Mouse (Mus musculus) neural tube, embryonic 11.5 days (tissue): Measurements from ENCODE around the gene Spert. TPM values are rescaled to one million over a fixed set of nuclear protein-coding genes. Genes with fewer than 3 reads are reported as not detected.

Experiments
- ATAC-seq: fragments of 200-750 bp; cut with Nextera tagmentation; 2 replicates; pipeline ENCODE4 v1.8.0; 2017; ENCODE audit warnings: moderate number of reproducible peaks, mild to moderate bottlenecking, moderate TSS enrichment, moderate library complexity; ENCODE audit not compliant: insufficient read depth, low FRiP score, low TSS enrichment
- DNase-seq: peaks from one replicate; pipeline ENCODE4 v3.0.0-alpha.2; 2015; ENCODE audit warnings: low spot score
- H3K27ac ChIP-seq: fragments of 300-500 bp; sonication (generic); 2 replicates; pipeline ENCODE4 v1.5.1; 2014; ENCODE audit warnings: low read depth, mild to moderate bottlenecking, low read length
- H3K27me3 ChIP-seq: fragments of 300-500 bp; sonication (generic); 2 replicates; pipeline ENCODE4 v1.6.1; 2014; ENCODE audit warnings: mild to moderate bottlenecking, low read length, mixed read lengths; ENCODE audit not compliant: control insufficient read depth, insufficient read depth
- H3K36me3 ChIP-seq: fragments of 300-500 bp; sonication (generic); 2 replicates; pipeline ENCODE4 v1.6.1; 2014; ENCODE audit warnings: mild to moderate bottlenecking, low read length, moderate library complexity, mixed read lengths; ENCODE audit not compliant: control insufficient read depth, insufficient read depth
- H3K4me1 ChIP-seq: fragments of 300-500 bp; sonication (generic); 2 replicates; pipeline ENCODE4 v1.6.1; 2014; ENCODE audit warnings: low read length, mixed read lengths; ENCODE audit not compliant: control insufficient read depth, insufficient read depth
- H3K4me2 ChIP-seq: fragments of 300-500 bp; sonication (generic); 2 replicates; pipeline ENCODE4 v1.6.1; 2014; ENCODE audit warnings: low read depth, mild to moderate bottlenecking, moderate library complexity
- H3K4me3 ChIP-seq: fragments of 300-500 bp; sonication (generic); 2 replicates; pipeline ENCODE4 v1.5.1; 2014; ENCODE audit warnings: low read depth, low read length
- H3K9ac ChIP-seq: fragments of 300-500 bp; sonication (generic); 2 replicates; pipeline ENCODE4 v1.6.1; 2014; ENCODE audit warnings: mild to moderate bottlenecking, low read length
- H3K9me3 ChIP-seq: fragments of 300-500 bp; sonication (generic); 2 replicates; pipeline ENCODE4 v1.6.1; 2016; ENCODE audit warnings: low read length; ENCODE audit not compliant: control insufficient read depth
- WGBS: fragments of 180-500 bp; shearing (Covaris S2); extraction: QIAGEN DNeasy Blood & Tissue Kit; methylation state at CpG from one replicate; pipeline ENCODE4 v1.1.7; 2014; 5-methylcytosine and 5-hydroxymethylcytosine counted together
- polyA plus RNA-seq: library from polyadenylated mRNA; unstranded; fragments of >200 nt; fragmentation: Nextera tagmentation; extraction: Ambion mirVana; gene quantifications from 2 replicates; pipeline ENCODE4 v1.2.1, GENCODE M21; 2014

The Spert gene
- not detected in 2 replicates for polyA plus RNA-seq

GRCm38 (mm10) chr14:75592978-75593377 is at the start of gene Spert:
Gene Spert (minus strand): TSS chr14:75593116.
- H3K4me1 ChIP-seq: no peaks in the 10 kb centered on the region
- H3K27ac ChIP-seq: no peak within 1 kb of the TSS
- DNase-seq (no peak), ATAC-seq (no peak)
- no peak within 1 kb of the TSS for H3K9ac ChIP-seq
- H3K9me3 ChIP-seq: no peaks in the 10 kb centered on the region
- no peak within 1 kb of the TSS for H3K4me3 ChIP-seq
- WGBS: 69% methylated on average over 3 of the region's 3 CpGs
- no peak within 1 kb of the TSS for H3K4me2 ChIP-seq
- no peaks in the 10 kb centered on the region for H3K27me3 ChIP-seq
- no peaks in the 10 kb centered on the region for H3K36me3 ChIP-seq

GRCm38 (mm10) chr14:75642080-75642479 is 49.2 kb upstream of the Spert start, which contains the start of gene Erich6b:
Gene Erich6b (plus strand): TSS chr14:75642259.
- no peak within 1 kb of the TSS for H3K9ac ChIP-seq
- DNase-seq (no peak), ATAC-seq (no peak)
- WGBS: 79% methylated on average over 8 of the region's 8 CpGs
- H3K9me3 ChIP-seq: no peaks in the 10 kb centered on the region
- no peaks in the 10 kb centered on the region for H3K36me3 ChIP-seq
- no peak within 1 kb of the TSS for H3K4me2 ChIP-seq
- H3K27ac ChIP-seq: no peak within 1 kb of the TSS
- H3K27me3 ChIP-seq: no peaks in the 10 kb centered on the region
- H3K4me1 ChIP-seq: no peaks in the 10 kb centered on the region
- no peak within 1 kb of the TSS for H3K4me3 ChIP-seq

GRCm38 (mm10) chr14:75641369-75641768 is 48.5 kb upstream of the Spert start:
- 63% methylated on average over 6 of the region's 6 CpGs for WGBS
- H3K9me3 ChIP-seq: no peaks in the 10 kb centered on the region
- no peak overlapping the region for H3K9ac ChIP-seq
- no peaks in the 10 kb centered on the region for H3K27me3 ChIP-seq
- no peak overlapping the region for H3K27ac ChIP-seq
- DNase-seq: no peak
- no peak for ATAC-seq
- H3K36me3 ChIP-seq: no peaks in the 10 kb centered on the region
- no peak overlapping the region for H3K4me2 ChIP-seq
- H3K4me3 ChIP-seq: no peak overlapping the region
- H3K4me1 ChIP-seq: 0 out of 2 replicates have a peak, but pooled peaks cover 2% of the 10 kb centered on the region

- H3K9me3 ChIP-seq: no peaks in the 10 kb centered on the region
- H3K36me3 ChIP-seq: no peaks in the 10 kb centered on the region
- WGBS: 87% methylated on average over 2 of the region's 2 CpGs
- DNase-seq (no peak), ATAC-seq (no peak)
- no peak overlapping the region for H3K9ac ChIP-seq
- H3K4me2 ChIP-seq: no peak overlapping the region
- no peak overlapping the region for H3K4me3 ChIP-seq
- H3K4me1 ChIP-seq: peaks cover 5% of the 10 kb centered on the region; the same call in 1 of the 2 replicates
- H3K27me3 ChIP-seq: no peaks in the 10 kb centered on the region
- H3K27ac ChIP-seq: no peak overlapping the region
Measured at GRCm38 (mm10) chr14:75640846-75641245, 47.9 kb upstream of the Spert start.

- no peak overlapping the region for H3K4me2 ChIP-seq
- 88% methylated on average over 4 of the region's 4 CpGs for WGBS
- no peak overlapping the region for H3K4me3 ChIP-seq
- no peak overlapping the region for H3K9ac ChIP-seq
- peaks cover 10% of the 10 kb centered on the region; the same call in 1 of the 2 replicates for H3K4me1 ChIP-seq
- no peaks in the 10 kb centered on the region for H3K36me3 ChIP-seq
- ATAC-seq (no peak), DNase-seq (no peak)
- no peaks in the 10 kb centered on the region for H3K9me3 ChIP-seq
- H3K27ac ChIP-seq: no peak overlapping the region
- no peaks in the 10 kb centered on the region for H3K27me3 ChIP-seq
Measured at GRCm38 (mm10) chr14:75637641-75638040, 44.7 kb upstream of the Spert start.

- WGBS: 31% methylated on average over 7 of the region's 7 CpGs
- Histone ChIP-seq H3K27me3 (no peaks in the 10 kb centered on the region), H3K27ac (peak overlapping the region; percentile 40; the same call in 1 of the 2 replicates), H3K4me2 (no peak overlapping the region), H3K9ac (no peak overlapping the region), H3K36me3 (no peaks in the 10 kb centered on the region), H3K4me1 (peaks cover 10% of the 10 kb centered on the region; the same call in 1 of the 2 replicates), H3K4me3 (no peak overlapping the region), H3K9me3 (no peaks in the 10 kb centered on the region)
- ATAC-seq (peak; percentile 31), DNase-seq (no peak)
Measured at GRCm38 (mm10) chr14:75636107-75636506, 43.2 kb upstream of the Spert start.

GRCm38 (mm10) chr14:75635350-75635749 is 42.4 kb upstream of the Spert start:
- no peak for DNase-seq
- ATAC-seq: no peak
- 79% methylated on average over 12 of the region's 12 CpGs for WGBS
- Histone ChIP-seq H3K4me2 (no peak overlapping the region), H3K27ac (0 out of 2 replicates have a peak overlapping the region, but pooled peaks have one; percentile 8), H3K4me1 (peaks cover 10% of the 10 kb centered on the region; the same call in 1 of the 2 replicates), H3K4me3 (no peak overlapping the region), H3K9ac (no peak overlapping the region), H3K27me3 (no peaks in the 10 kb centered on the region), H3K9me3 (no peaks in the 10 kb centered on the region), H3K36me3 (no peaks in the 10 kb centered on the region)

- H3K27ac ChIP-seq: no peak overlapping the region
- H3K36me3 ChIP-seq: no peaks in the 10 kb centered on the region
- DNase-seq: no peak
- H3K4me3 ChIP-seq: no peak overlapping the region
- no peak for ATAC-seq
- H3K9me3 ChIP-seq: no peaks in the 10 kb centered on the region
- H3K4me1 ChIP-seq: no peaks in the 10 kb centered on the region
- H3K27me3 ChIP-seq: no peaks in the 10 kb centered on the region
- WGBS: 96% methylated on average over 8 of the region's 8 CpGs
- H3K4me2 ChIP-seq: no peak overlapping the region
- no peak overlapping the region for H3K9ac ChIP-seq
Measured at GRCm38 (mm10) chr14:75628870-75629269, 36.0 kb upstream of the Spert start.

- H3K4me1 ChIP-seq: no peaks in the 10 kb centered on the region
- H3K9ac ChIP-seq: no peak overlapping the region
- no peaks in the 10 kb centered on the region for H3K36me3 ChIP-seq
- H3K4me3 ChIP-seq: no peak overlapping the region
- no peak; the same call in 1 of the 2 replicates for ATAC-seq
- H3K4me2 ChIP-seq: no peak overlapping the region
- WGBS: 59% methylated on average over 7 of the region's 7 CpGs
- H3K9me3 ChIP-seq: no peaks in the 10 kb centered on the region
- no peak for DNase-seq
- H3K27ac ChIP-seq: no peak overlapping the region
- no peaks in the 10 kb centered on the region for H3K27me3 ChIP-seq
Measured at GRCm38 (mm10) chr14:75622984-75623383, 30.1 kb upstream of the Spert start.
